In the genomic region with DNA sequence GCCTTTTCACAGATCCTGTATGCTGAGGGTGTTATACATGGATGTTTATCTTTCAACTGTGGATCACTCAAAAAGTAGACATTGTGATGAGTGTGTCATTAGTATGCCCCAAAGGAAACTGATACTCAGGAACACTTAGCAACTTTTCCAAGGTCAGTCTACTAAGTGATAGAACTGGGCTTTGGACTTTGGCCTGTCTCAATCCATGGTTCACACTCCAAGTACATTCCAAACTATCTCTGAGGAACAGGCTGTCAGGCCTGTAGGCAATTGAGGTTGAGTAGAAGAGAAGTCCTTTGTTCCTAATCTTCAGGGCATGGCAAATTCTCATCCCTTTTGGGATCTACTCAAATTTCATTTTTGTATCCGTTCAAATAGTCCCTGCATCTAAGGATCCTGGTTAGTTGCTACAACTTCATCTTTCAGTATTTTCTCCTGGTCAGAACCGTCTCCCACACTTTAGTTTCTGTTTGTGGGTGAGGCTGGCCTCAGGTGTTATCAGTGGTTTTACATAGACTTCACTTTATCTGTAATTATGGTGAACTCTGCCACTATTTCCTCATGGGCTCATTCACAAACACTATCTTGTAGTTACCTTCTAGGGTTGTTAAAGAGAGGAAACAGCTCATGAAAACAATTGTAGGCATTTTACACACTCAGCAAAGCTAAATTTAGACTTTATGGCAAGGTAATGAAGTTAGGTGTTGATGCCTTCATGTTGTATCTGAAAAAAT, we compare ENCODE assay signal across 20 mouse cellular contexts. TPM values are rescaled to one million over a fixed set of nuclear protein-coding genes. Genes with fewer than 3 reads are reported as not detected.
DNase-seq lines count a peak whose midpoint lies in the region; ATAC-seq and TF ChIP-seq lines count a peak whose summit lies in the region.
"Had no signal": no experiment of that assay in that cellular context is flagged by ENCODE, and none has a peak within 500 bp of the region (broad histone marks: within the 10 kb centered on the region; RNA-seq: fewer than 3 reads in every experiment).

No protein-coding gene starts in this region.

- peak; percentile 70 to 79 for TF ChIP-seq EP300 in MEL (IDR thresholded peaks at IDR 0.05; ENCODE audit: low read depth in 1 of 2, low read length in 2 of 2)
- TF ChIP-seq EP300 in stomach, postnatal 0 days (optimal IDR thresholded peaks at IDR 0.05): no peak

- WGBS in large intestine, adult 2 months: 38% methylated on average over 2 of the region's 2 CpGs
- WGBS in stomach, postnatal 0 days: 78% methylated on average over 2 of the region's 2 CpGs

- TF ChIP-seq RAD21 in MEL (IDR thresholded peaks at IDR 0.05; ENCODE audit: low read depth, low read length): no peak

- no peak overlapping the region for H3K4me2 ChIP-seq in stomach, postnatal 0 days (replicated peaks; ENCODE audit: low read depth)
- H3K4me2 ChIP-seq: embryonic facial prominence, embryonic 12.5 days; forebrain, embryonic 15.5 days; heart, embryonic 12.5 days; hindbrain, embryonic 12.5 days had no signal

- peak overlapping the region; percentile 2; the same call in 1 of the 2 replicates for H3K27ac ChIP-seq in MEL (ENCODE audit: control insufficient read depth, low read depth, low read length)
- no peak overlapping the region for H3K27ac ChIP-seq in stomach, postnatal 0 days (replicated peaks)
- H3K27ac ChIP-seq: embryonic facial prominence, embryonic 12.5 days; forebrain, embryonic 15.5 days; hindbrain, embryonic 12.5 days had no signal

- H3K9me3 ChIP-seq in MEL (replicated peaks; ENCODE audit: insufficient read depth, low read length): no peaks in the 10 kb centered on the region
- H3K9me3 ChIP-seq in stomach, postnatal 0 days (ENCODE audit: control insufficient read depth, low read length): no peaks in the 10 kb centered on the region
- H3K9me3 ChIP-seq: embryonic facial prominence, embryonic 12.5 days; forebrain, embryonic 15.5 days; heart, embryonic 12.5 days; hindbrain, embryonic 12.5 days had no signal

- H3K36me3 ChIP-seq in MEL (ENCODE audit: control insufficient read depth in 1 of 2, insufficient read depth in 2 of 2, low read length in 2 of 2): peaks cover 0 to 16% of the 10 kb centered on the region in 2 experiments; a peak in 2 of 4 replicates
- no peaks in the 10 kb centered on the region for H3K36me3 ChIP-seq in stomach, postnatal 0 days (ENCODE audit: control insufficient read depth, insufficient read depth, low read length)
- H3K36me3 ChIP-seq: embryonic facial prominence, embryonic 12.5 days; forebrain, embryonic 15.5 days; heart, embryonic 12.5 days; hindbrain, embryonic 12.5 days had no signal

- no peaks in the 10 kb centered on the region for H3K27me3 ChIP-seq in MEL (ENCODE audit: control insufficient read depth in 1 of 2, insufficient read depth in 2 of 2, low read length in 2 of 2)
- no peaks in the 10 kb centered on the region for H3K27me3 ChIP-seq in stomach, postnatal 0 days (ENCODE audit: control insufficient read depth, insufficient read depth, low read length)
- H3K27me3 ChIP-seq: embryonic facial prominence, embryonic 12.5 days; forebrain, embryonic 15.5 days; heart, embryonic 12.5 days; hindbrain, embryonic 12.5 days had no signal

- TF ChIP-seq POLR2A in MEL (IDR thresholded peaks at IDR 0.05; ENCODE audit: control insufficient read depth in 1 of 2, insufficient read depth in 1 of 2, low read depth in 1 of 2, low read length in 2 of 2, poor library complexity in 1 of 2): no peak

- intact Hi-C loops in heart, postnatal 10 days (cut with DNase I): no loop called here

- H3K4me1 ChIP-seq in MEL (ENCODE audit: control insufficient read depth in 1 of 2, insufficient read depth in 2 of 2, low read length in 2 of 2): peaks cover 8 to 10% of the 10 kb centered on the region in 2 experiments
- no peaks in the 10 kb centered on the region for H3K4me1 ChIP-seq in stomach, postnatal 0 days (replicated peaks; ENCODE audit: control insufficient read depth, insufficient read depth)
- H3K4me1 ChIP-seq: embryonic facial prominence, embryonic 12.5 days; forebrain, embryonic 15.5 days; heart, embryonic 12.5 days; hindbrain, embryonic 12.5 days had no signal

- H3K4me3 ChIP-seq in MEL (ENCODE audit: control insufficient read depth in 1 of 2, insufficient read depth in 1 of 2, low read depth in 2 of 2, low read length in 2 of 2): no peak overlapping the region
- H3K4me3 ChIP-seq in stomach, postnatal 0 days (ENCODE audit: low read depth, low read length): no peak overlapping the region
- H3K4me3 ChIP-seq: embryonic facial prominence, embryonic 12.5 days; forebrain, embryonic 15.5 days; heart, embryonic 12.5 days; hindbrain, embryonic 12.5 days had no signal

- no peak overlapping the region for H3K9ac ChIP-seq in MEL (ENCODE audit: control insufficient read depth, low read depth, low read length, poor library complexity, severe bottlenecking)
- H3K9ac ChIP-seq in stomach, postnatal 0 days (ENCODE audit: low read length): no peak overlapping the region
- H3K9ac ChIP-seq: embryonic facial prominence, embryonic 12.5 days; forebrain, embryonic 15.5 days; heart, embryonic 12.5 days; hindbrain, embryonic 12.5 days had no signal

- peak; percentile 79 for ATAC-seq in stomach, postnatal 0 days (ENCODE audit: low FRiP score, low TSS enrichment)
- ATAC-seq: forebrain, embryonic 15.5 days; hindbrain, embryonic 16.5 days had no signal

- DNase-seq in MEL (ENCODE audit: low read depth, low spot score) (peak; percentile 53), MEL-GATA-1-ER (ENCODE audit: extremely low read depth, low read depth) (peak; percentile 13)
- DNase-seq in large intestine, adult 2 months (ENCODE audit: low read depth, low spot score): peak; percentile 86
- no peak for DNase-seq in stomach, postnatal 0 days (ENCODE audit: low spot score)
- no peak for DNase-seq in spleen, postnatal 36 days (ENCODE audit: low spot score in 2 of 2)
- DNase-seq in heart, postnatal 10 days: no peak
- DNase-seq: adrenal gland, postnatal 14 days; cerebellum, adult 11-12 months; cerebellum, adult 9-10 months; cerebellum, postnatal 25 days; gastrocnemius, postnatal 10 days; heart, postnatal 36 days had no signal

- TF ChIP-seq CTCF in MEL (IDR thresholded peaks at IDR 0.05 in 2 of 3, conservative IDR thresholded peaks at IDR 0.05 in 1 of 3; ENCODE audit: control insufficient read depth in 1 of 3, insufficient read depth in 1 of 3, low read depth in 2 of 3, low read length in 3 of 3, poor library complexity in 1 of 3, severe bottlenecking in 1 of 3): no peak
- no peak for TF ChIP-seq CTCF in stomach, postnatal 0 days (IDR thresholded peaks at IDR 0.05; ENCODE audit: low read depth)

- H3K79me2 ChIP-seq in MEL (ENCODE audit: control insufficient read depth, insufficient read depth, low read length, poor library complexity): no peaks in the 10 kb centered on the region

TF ChIP-seq in MEL, 35 proteins besides CTCF, POLR2A, EP300 and RAD21:
- TF ChIP-seq TCF12 (IDR thresholded peaks at IDR 0.05; ENCODE audit: low read depth, low read length) (peak; percentile 51; the same call in 1 of the 2 replicates), KAT2A (conservative IDR thresholded peaks at IDR 0.05; ENCODE audit: low read depth, low read length) (no peak), NRF1 (IDR thresholded peaks at IDR 0.05; ENCODE audit: insufficient read depth, low read depth, low read length, poor library complexity, severe bottlenecking) (no peak), ETS1 (IDR thresholded peaks at IDR 0.05; ENCODE audit: low read depth, low read length) (peak; percentile 78), MAFK (IDR thresholded peaks at IDR 0.05; ENCODE audit: borderline replicate concordance, low read depth, low read length) (0 out of 2 replicates have a peak, but pooled peaks have one; percentile 40), RCOR1 (IDR thresholded peaks at IDR 0.05; ENCODE audit: low read depth, low read length) (peak; percentile 34; the same call in 1 of the 2 replicates), MAZ (IDR thresholded peaks at IDR 0.05; ENCODE audit: low read depth, low read length) (no peak), USF2 (IDR thresholded peaks at IDR 0.05; ENCODE audit: borderline replicate concordance in 1 of 2, insufficient read depth in 1 of 2, low read depth in 1 of 2, low read length in 2 of 2) (no peak), CHD1 (IDR thresholded peaks at IDR 0.05; ENCODE audit: low read depth, low read length) (no peak), E2F4 (IDR thresholded peaks at IDR 0.05; ENCODE audit: borderline replicate concordance, low read depth, low read length) (no peak), MEF2A (IDR thresholded peaks at IDR 0.05; ENCODE audit: extremely low read depth, insufficient replicate concordance, low read depth, low read length, poor library complexity, severe bottlenecking) (no peak), GATA1 (IDR thresholded peaks at IDR 0.05; ENCODE audit: low read depth, low read length) (peak; percentile 70), ZMIZ1 (IDR thresholded peaks at IDR 0.05; ENCODE audit: low read depth, low read length) (no peak)

RNA-seq across cellular contexts. Expression of a gene that starts 2.3 kb away (rescaled TPM):
- total RNA-seq in MEL (2012; rRNA removed): 0.04 and 0.07 TPM in 2 replicates
- polyA plus RNA-seq in MEL (2012; ENCODE audit: insufficient read depth in 1 of 2, insufficient read length in 2 of 2, low read depth in 1 of 2, low replicate concordance in 2 of 2, missing spikeins in 1 of 2): under 1 TPM in 1 of 2 experiments, not detected in 1; 0.06 TPM
- polyA plus RNA-seq in large intestine, adult 2 months (2012; rRNA removed): 33.7 and 70.3 TPM in 2 replicates
- 0.08 and 0.12 TPM in 2 replicates for polyA plus RNA-seq in stomach, postnatal 0 days (2015; fragmentation: Nextera tagmentation; extraction: Ambion mirVana)
- total RNA-seq in heart, postnatal 10 days (2021): not detected
- total RNA-seq: adrenal gland, adult 18-20 months; adrenal gland, postnatal 14 days; ES-E14; heart, postnatal 36 days had no signal
- polyA plus RNA-seq: forebrain, embryonic 11.5 days; hindbrain, embryonic 12.5 days had no signal

RNA-seq across cellular contexts. Expression of a gene that starts 52.6 kb away (rescaled TPM):
- 0.07 and 0.08 TPM in 2 replicates for total RNA-seq in MEL (2012; rRNA removed)
- not detected for polyA plus RNA-seq in MEL (2012; ENCODE audit: insufficient read depth in 1 of 2, insufficient read length in 2 of 2, low read depth in 1 of 2, low replicate concordance in 2 of 2, missing spikeins in 1 of 2)
- 1.5 and 2.1 TPM in 2 replicates for polyA plus RNA-seq in large intestine, adult 2 months (2012; rRNA removed)
- polyA plus RNA-seq in stomach, postnatal 0 days (2015; fragmentation: Nextera tagmentation; extraction: Ambion mirVana): 9.9 TPM in 2 replicates
- total RNA-seq in heart, postnatal 10 days (2021): 10 to 100 TPM; 15.8 to 19.7 TPM

Comparison
In these comparisons a context has a peak if more than half of its experiments do, and no peak if none do; other contexts are left out.
1. DNase-seq: peak in MEL (single experiment), MEL-GATA-1-ER (single experiment) and large intestine, adult 2 months (single experiment); none in stomach, postnatal 0 days (single experiment), spleen, postnatal 36 days (0 of 2) and heart, postnatal 10 days (0 of 2).
2. RNA of a gene that starts 2.3 kb away (polyA plus RNA-seq): 33.7 to 70.3 TPM in large intestine, adult 2 months; 0.08 to 0.12 TPM in stomach, postnatal 0 days and 0.06 TPM in MEL; every median in the first group is over 10 times any median in the second.